Mouse (Mus musculus) ES-Bruce4 (cell line): ENCODE measurements around the gene Fstl4.

Experiments used
- CTCF ChIP-seq: IDR thresholded peaks from one replicate; pipeline ENCODE4 v1.8.1; 2011; ENCODE audit warnings: low read depth, low read length
- EP300 ChIP-seq: IDR thresholded peaks from 2 replicates; pipeline ENCODE4 v1.6.1; 2011; ENCODE audit warnings: low read depth, low read length; ENCODE audit not compliant: insufficient read depth

- no peak for TF ChIP-seq CTCF
- TF ChIP-seq EP300, result no peak
These were observed 333.4 kb downstream of the Fstl4 start for GRCm38 (mm10) chr11:53097870-53098269.
